Mouse (Mus musculus): Measurements from ENCODE around the gene B4galt3.

DNA sequence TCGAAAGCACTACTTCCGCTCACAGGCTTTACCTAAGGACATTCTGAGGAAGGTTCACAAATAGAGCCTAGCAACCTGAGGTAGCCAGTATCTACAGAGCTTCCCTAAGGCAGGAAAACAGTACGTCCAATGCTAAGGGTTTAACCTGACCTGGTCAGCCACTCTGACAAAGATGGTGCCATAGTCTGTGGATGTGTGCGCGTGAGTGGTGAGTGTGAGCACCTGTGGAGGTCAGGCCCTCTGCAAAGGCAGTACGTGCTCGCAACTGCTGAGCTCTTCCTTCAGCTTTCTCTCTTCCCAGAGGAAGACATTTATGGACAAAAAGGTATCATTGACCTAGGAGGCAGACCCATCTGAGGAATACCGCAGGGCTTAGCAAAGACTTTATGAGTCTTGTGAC, 8.3 kb downstream of the B4galt3 start:
- no peak for TF ChIP-seq CTCF (IDR thresholded peaks at IDR 0.05; ENCODE audit: low read depth, low read length)
- no peak for TF ChIP-seq GATA2 (IDR thresholded peaks at IDR 0.05; ENCODE audit: borderline replicate concordance, low read depth, low read length)
- no peak for TF ChIP-seq GATA1 (IDR thresholded peaks at IDR 0.05; ENCODE audit: borderline replicate concordance, low read length)

Data from G1E (cell line).